8 mouse cellular contexts compared by ENCODE assay signal in the genomic region with DNA sequence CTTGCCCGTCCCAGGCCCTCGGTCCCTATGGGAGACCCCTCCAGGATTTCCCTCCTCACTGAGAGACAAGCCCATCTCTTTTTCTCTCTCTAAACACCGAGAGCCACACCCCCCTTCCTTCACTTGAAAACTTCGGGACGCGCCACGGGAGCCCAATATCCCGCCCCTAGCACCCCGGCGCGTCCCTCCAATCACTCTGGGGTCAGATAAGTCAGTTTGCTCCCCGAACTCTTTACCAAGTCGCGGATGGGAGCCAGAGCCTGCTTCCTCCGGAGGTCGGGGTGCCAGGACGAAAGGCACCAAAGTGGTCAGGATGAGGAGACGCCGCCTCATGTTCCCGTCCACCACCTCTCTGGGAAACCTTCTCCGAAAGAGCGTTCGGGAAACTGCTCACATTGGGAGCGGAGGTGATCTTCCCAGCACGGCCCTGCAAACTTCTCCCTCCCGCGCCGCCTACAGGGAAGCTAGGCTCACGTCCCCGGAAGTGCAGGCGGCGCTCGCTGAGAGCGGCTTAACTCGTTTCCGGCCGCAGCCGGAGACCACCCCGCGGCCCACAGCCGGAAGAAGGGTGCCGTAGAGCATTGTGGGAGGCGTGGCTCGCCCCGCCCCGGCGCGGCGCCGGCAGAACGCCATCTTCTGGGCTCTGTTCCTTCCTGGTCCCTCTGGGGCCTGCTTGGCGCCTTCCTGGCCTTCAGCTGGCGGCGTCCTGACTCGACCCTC. TPM values are rescaled to one million over a fixed set of nuclear protein-coding genes. Genes with fewer than 3 reads are reported as not detected.
DNase-seq lines count a peak whose midpoint lies in the region; ATAC-seq lines count a peak whose summit lies in the region.

Adam17 (minus strand) TSS at position 533 of the 720 bp plus-strand sequence.

- peak within 1 kb of the TSS; percentile 96 for H3K27ac ChIP-seq in heart, embryonic 10.5 days
- peak within 1 kb of the TSS; percentile 96 for H3K27ac ChIP-seq in kidney, embryonic 15.5 days

- H3K36me3 ChIP-seq in heart, embryonic 10.5 days = no peaks in the 10 kb centered on the region
- H3K36me3 ChIP-seq in kidney, embryonic 15.5 days = no peaks in the 10 kb centered on the region

- DNase-seq in B cell, adult 2 months = peak; percentile 97
- peak; percentile 98 for DNase-seq in brain, adult 2 months (ENCODE audit: low read depth, low spot score)
- peak; percentile 97 for DNase-seq in heart, embryonic 10.5 days (ENCODE audit: low spot score)
- DNase-seq in liver = peak; percentile 96
- DNase-seq in spleen, postnatal 4 days (ENCODE audit: low spot score in 2 of 2) = peak; percentile 95 to 96

- no peaks in the 10 kb centered on the region for H3K4me1 ChIP-seq in heart, embryonic 10.5 days
- peaks cover 14% of the 10 kb centered on the region for H3K4me1 ChIP-seq in kidney, embryonic 15.5 days

- no peaks in the 10 kb centered on the region for H3K27me3 ChIP-seq in heart, embryonic 10.5 days (ENCODE audit: insufficient read depth, poor library complexity, severe bottlenecking)
- H3K27me3 ChIP-seq in kidney, embryonic 15.5 days = no peaks in the 10 kb centered on the region

- no peaks in the 10 kb centered on the region for H3K9me3 ChIP-seq in heart, embryonic 10.5 days
- no peaks in the 10 kb centered on the region for H3K9me3 ChIP-seq in kidney, embryonic 15.5 days (replicated peaks)

- peak within 1 kb of the TSS; percentile 74 for H3K4me3 ChIP-seq in heart, embryonic 10.5 days
- H3K4me3 ChIP-seq in kidney, embryonic 15.5 days (replicated peaks) = peak within 1 kb of the TSS; percentile 69

- under 1% methylated on average over 55 of the region's 55 CpGs for WGBS in heart, embryonic 10.5 days
- under 1% methylated on average over 55 of the region's 55 CpGs for WGBS in kidney, embryonic 15.5 days

- H3K4me2 ChIP-seq in kidney, embryonic 15.5 days = peak within 1 kb of the TSS; percentile 59

- ATAC-seq in erythroblast, adult 5-6 weeks (replicated peaks; ENCODE audit: low FRiP score, poor library complexity, severe bottlenecking) = peak; percentile 96
- ATAC-seq in kidney, embryonic 15.5 days (replicated peaks; ENCODE audit: low FRiP score) = peak; percentile 98
- peak; percentile 89 for ATAC-seq in monocyte, adult 5-6 weeks (replicated peaks; ENCODE audit: insufficient number of reproducible peaks, low FRiP score, low TSS enrichment, poor library complexity, severe bottlenecking)

- peak within 1 kb of the TSS; percentile 79 for H3K9ac ChIP-seq in kidney, embryonic 15.5 days

RNA-seq across cellular contexts. Expression of gene Adam17, which starts in this region (rescaled TPM):
- total RNA-seq in erythroblast, adult 5-6 weeks (2015; ENCODE audit: low replicate concordance) = 9.4 and 15.2 TPM in 2 replicates
- 14.1 and 22.7 TPM in 2 replicates for total RNA-seq in erythroblast, adult 5-6 weeks (2017; ENCODE audit: low replicate concordance)
- 36.3 and 38.4 TPM in 2 replicates for polyA plus RNA-seq in heart, embryonic 10.5 days (2016; fragmentation: Nextera tagmentation; extraction: Ambion mirVana)
- polyA plus RNA-seq in kidney, embryonic 15.5 days (2015; fragmentation: Nextera tagmentation; extraction: Ambion mirVana) = 42.9 and 44.9 TPM in 2 replicates
- total RNA-seq in monocyte, adult 5-6 weeks (2017) = 104 to 119 TPM (median 113 TPM) in 3 replicates

Comparison
In these comparisons a context has a peak if more than half of its experiments do, and no peak if none do; other contexts are left out.
1. Peak in every context shown above with its lines: DNase-seq, ATAC-seq, H3K4me3 ChIP-seq and H3K27ac ChIP-seq.